Mouse (Mus musculus): ENCODE measurements at regions not wholly inside any gene's neighbourhood (a gene's known extent, or its start where the extent isn't known, plus 50 kb on each side); places are given as distances from the start of the nearest gene placed in this dataset.

DNA sequence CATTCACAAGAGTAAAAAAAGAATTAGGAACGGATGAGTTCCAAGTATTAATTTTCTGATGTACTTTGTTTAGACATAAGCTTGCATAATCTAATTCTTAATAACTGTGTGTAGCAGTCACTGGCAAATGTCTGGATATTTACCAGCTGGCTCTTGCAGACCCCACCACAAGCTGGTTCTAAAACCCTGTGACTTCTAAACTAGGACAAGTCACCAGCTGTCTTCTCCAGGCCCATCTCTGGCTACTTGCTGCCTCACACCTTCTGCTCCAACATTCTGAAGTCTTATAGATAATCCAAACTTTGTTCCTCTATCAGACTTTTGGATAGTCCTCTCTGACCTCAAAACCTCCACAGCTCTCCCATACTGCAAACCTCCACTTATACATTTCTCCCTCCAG lies 189.9 kb upstream of the Rhobtb1 start:
- TF ChIP-seq CTCF (IDR thresholded peaks at IDR 0.05; ENCODE audit: low read depth, low read length) (no peak), POLR2A (IDR thresholded peaks at IDR 0.05; ENCODE audit: extremely low read depth, insufficient read depth, low read length) (no peak)

Data from liver, adult 2 months (tissue).